Mouse (Mus musculus) heart, adult 2 months (tissue): Measurements from ENCODE around the gene Acaca.

Source experiments
- CTCF ChIP-seq: fragments of 200-600 bp; IDR thresholded peaks from 2 replicates; pipeline ENCODE4 v1.8.1; 2022; ENCODE audit warnings: antibody characterized with exemption, mild to moderate bottlenecking, moderate library complexity
- EP300 ChIP-seq: fragments of 200-500 bp; IDR thresholded peaks from 2 replicates; pipeline ENCODE4 v1.6.1; 2011; ENCODE audit warnings: low read depth, low read length, control low read depth; ENCODE audit not compliant: insufficient read depth
- POLR2A ChIP-seq: fragments of 200-500 bp; IDR thresholded peaks from 2 replicates; pipeline ENCODE4 v1.6.1; 2011; ENCODE audit warnings: mild to moderate bottlenecking, low read depth, low read length, control low read depth; ENCODE audit not compliant: insufficient read depth

DNA sequence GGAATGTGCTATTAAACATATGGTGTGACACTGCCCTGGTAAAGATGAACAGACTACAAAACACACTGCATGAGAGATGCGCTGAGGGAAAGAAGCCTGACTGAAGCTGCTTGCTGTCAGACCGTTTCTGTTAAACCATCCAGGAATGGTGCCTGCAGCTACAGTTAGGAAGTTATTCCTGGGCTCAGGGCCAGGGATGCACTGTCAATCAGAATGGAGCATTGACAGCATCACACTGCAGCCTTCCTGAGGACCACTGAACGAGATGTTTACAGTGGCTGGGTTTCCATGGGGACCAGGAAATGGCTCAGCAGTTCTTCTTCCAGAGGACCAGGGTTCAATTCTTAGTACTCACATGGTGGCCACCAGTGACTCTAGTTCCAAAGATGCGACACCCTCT, 280.9 kb downstream of the Acaca start:
- TF ChIP-seq CTCF (no peak), POLR2A (no peak), EP300 (no peak)
